Mouse (Mus musculus): ENCODE results near the gene Cbs. TPM values are rescaled to one million over a fixed set of nuclear protein-coding genes. Genes with fewer than 3 reads are reported as not detected.

Cbs gene
- total and polyA plus RNA-seq, 3 experiments, result 0.05 TPM; not detected in 2

GRCm38 (mm10) chr17:31606424-31606823 lies 30.6 kb downstream of the Cbs start:
- H3K27me3 ChIP-seq (ENCODE audit: insufficient read depth, low read length), result no peaks in the 10 kb centered on the region
- H3K4me3 ChIP-seq (ENCODE audit: low read depth, low read length), result no peak overlapping the region
- no peaks in the 10 kb centered on the region for H3K4me1 ChIP-seq (ENCODE audit: insufficient read depth, low read depth, low read length)
- TF ChIP-seq POLR2AphosphoS5 (IDR thresholded peaks at IDR 0.05; ENCODE audit: insufficient replicate concordance, low read depth, low read length) (no peak), CTCF (IDR thresholded peaks at IDR 0.05; ENCODE audit: low read depth, low read length) (no peak), TAL1 (conservative IDR thresholded peaks at IDR 0.05; ENCODE audit: low read depth, low read length) (no peak), GATA1 (IDR thresholded peaks at IDR 0.05; ENCODE audit: borderline replicate concordance, low read length) (no peak), GATA2 (IDR thresholded peaks at IDR 0.05; ENCODE audit: borderline replicate concordance, low read depth, low read length) (no peak)
- DNase-seq (ENCODE audit: low spot score), result no peak
- H3K9me3 ChIP-seq (replicated peaks), result no peaks in the 10 kb centered on the region
- peaks cover 63% of the 10 kb centered on the region for H3K36me3 ChIP-seq (replicated peaks)
- no peak for ATAC-seq (ENCODE audit: extremely low read depth, insufficient number of reproducible peaks, low FRiP score, poor library complexity, severe bottlenecking)

GRCm38 (mm10) chr17:31598593-31598992 lies 38.4 kb downstream of the Cbs start:
- Histone ChIP-seq H3K9me3 (replicated peaks) (no peaks in the 10 kb centered on the region), H3K27me3 (ENCODE audit: insufficient read depth, low read length) (no peaks in the 10 kb centered on the region), H3K36me3 (replicated peaks) (peaks cover 88% of the 10 kb centered on the region), H3K4me1 (ENCODE audit: insufficient read depth, low read depth, low read length) (no peaks in the 10 kb centered on the region; the same call in 1 of the 2 replicates), H3K4me3 (ENCODE audit: low read depth, low read length) (no peak overlapping the region)
- no peak for ATAC-seq (ENCODE audit: extremely low read depth, insufficient number of reproducible peaks, low FRiP score, poor library complexity, severe bottlenecking)
- no peak for DNase-seq (ENCODE audit: low spot score)
- TF ChIP-seq TAL1 (conservative IDR thresholded peaks at IDR 0.05; ENCODE audit: low read depth, low read length), result no peak
- no peak for TF ChIP-seq GATA2 (IDR thresholded peaks at IDR 0.05; ENCODE audit: borderline replicate concordance, low read depth, low read length)
- TF ChIP-seq CTCF (IDR thresholded peaks at IDR 0.05; ENCODE audit: low read depth, low read length), result no peak

- DNase-seq (ENCODE audit: low spot score) (no peak), ATAC-seq (ENCODE audit: extremely low read depth, insufficient number of reproducible peaks, low FRiP score, poor library complexity, severe bottlenecking) (no peak)
- Histone ChIP-seq H3K36me3 (replicated peaks) (peaks cover 88% of the 10 kb centered on the region), H3K9me3 (replicated peaks) (no peaks in the 10 kb centered on the region), H3K27me3 (ENCODE audit: insufficient read depth, low read length) (no peaks in the 10 kb centered on the region), H3K4me3 (ENCODE audit: low read depth, low read length) (no peak overlapping the region), H3K4me1 (ENCODE audit: insufficient read depth, low read depth, low read length) (no peaks in the 10 kb centered on the region; the same call in 1 of the 2 replicates)
- TF ChIP-seq CTCF (IDR thresholded peaks at IDR 0.05; ENCODE audit: low read depth, low read length), result no peak
- TF ChIP-seq TAL1 (conservative IDR thresholded peaks at IDR 0.05; ENCODE audit: low read depth, low read length), result no peak
- TF ChIP-seq GATA2 (IDR thresholded peaks at IDR 0.05; ENCODE audit: borderline replicate concordance, low read depth, low read length), result no peak
Observed at GRCm38 (mm10) chr17:31597957-31598356, 39.1 kb downstream of the Cbs start.

GRCm38 (mm10) chr17:31595077-31595476 lies 42.0 kb downstream of the Cbs start:
- H3K36me3 ChIP-seq (replicated peaks), result peaks cover 92% of the 10 kb centered on the region

GRCm38 (mm10) chr17:31594590-31594989 lies 42.4 kb downstream of the Cbs start:
- Histone ChIP-seq H3K4me3 (ENCODE audit: low read depth, low read length) (no peak overlapping the region), H3K9me3 (replicated peaks) (no peaks in the 10 kb centered on the region), H3K27me3 (ENCODE audit: insufficient read depth, low read length) (no peaks in the 10 kb centered on the region), H3K36me3 (replicated peaks) (peaks cover 89% of the 10 kb centered on the region), H3K4me1 (ENCODE audit: insufficient read depth, low read depth, low read length) (no peaks in the 10 kb centered on the region; the same call in 1 of the 2 replicates)
- DNase-seq (ENCODE audit: low spot score) (no peak), ATAC-seq (ENCODE audit: extremely low read depth, insufficient number of reproducible peaks, low FRiP score, poor library complexity, severe bottlenecking) (no peak)
- TF ChIP-seq TAL1 (conservative IDR thresholded peaks at IDR 0.05; ENCODE audit: low read depth, low read length) (no peak), POLR2AphosphoS5 (IDR thresholded peaks at IDR 0.05; ENCODE audit: insufficient replicate concordance, low read depth, low read length) (no peak), GATA1 (IDR thresholded peaks at IDR 0.05; ENCODE audit: borderline replicate concordance, low read length) (no peak), GATA2 (IDR thresholded peaks at IDR 0.05; ENCODE audit: borderline replicate concordance, low read depth, low read length) (no peak), CTCF (IDR thresholded peaks at IDR 0.05; ENCODE audit: low read depth, low read length) (no peak)

More at GRCm38 (mm10) chr17:31595077-31595476, 42.0 kb downstream of the Cbs start:
- H3K27me3 ChIP-seq (ENCODE audit: insufficient read depth, low read length), result no peaks in the 10 kb centered on the region
- DNase-seq (ENCODE audit: low spot score) (no peak), ATAC-seq (ENCODE audit: extremely low read depth, insufficient number of reproducible peaks, low FRiP score, poor library complexity, severe bottlenecking) (no peak)
- no peaks in the 10 kb centered on the region; the same call in 1 of the 2 replicates for H3K4me1 ChIP-seq (ENCODE audit: insufficient read depth, low read depth, low read length)
- no peaks in the 10 kb centered on the region for H3K9me3 ChIP-seq (replicated peaks)
- TF ChIP-seq TAL1 (conservative IDR thresholded peaks at IDR 0.05; ENCODE audit: low read depth, low read length) (no peak), GATA1 (IDR thresholded peaks at IDR 0.05; ENCODE audit: borderline replicate concordance, low read length) (no peak), CTCF (IDR thresholded peaks at IDR 0.05; ENCODE audit: low read depth, low read length) (no peak), POLR2AphosphoS5 (IDR thresholded peaks at IDR 0.05; ENCODE audit: insufficient replicate concordance, low read depth, low read length) (no peak), GATA2 (IDR thresholded peaks at IDR 0.05; ENCODE audit: borderline replicate concordance, low read depth, low read length) (no peak)
- no peak overlapping the region for H3K4me3 ChIP-seq (ENCODE audit: low read depth, low read length)

- DNase-seq (ENCODE audit: low spot score), result no peak
- no peaks in the 10 kb centered on the region for H3K9me3 ChIP-seq (replicated peaks)
- no peak overlapping the region for H3K4me3 ChIP-seq (ENCODE audit: low read depth, low read length)
- no peaks in the 10 kb centered on the region; the same call in 1 of the 2 replicates for H3K4me1 ChIP-seq (ENCODE audit: insufficient read depth, low read depth, low read length)
- no peak for TF ChIP-seq POLR2AphosphoS5 (IDR thresholded peaks at IDR 0.05; ENCODE audit: insufficient replicate concordance, low read depth, low read length)
- no peak for TF ChIP-seq GATA2 (IDR thresholded peaks at IDR 0.05; ENCODE audit: borderline replicate concordance, low read depth, low read length)
- no peak for TF ChIP-seq TAL1 (conservative IDR thresholded peaks at IDR 0.05; ENCODE audit: low read depth, low read length)
- no peak for TF ChIP-seq CTCF (IDR thresholded peaks at IDR 0.05; ENCODE audit: low read depth, low read length)
- ATAC-seq (ENCODE audit: extremely low read depth, insufficient number of reproducible peaks, low FRiP score, poor library complexity, severe bottlenecking), result no peak
- H3K36me3 ChIP-seq (replicated peaks), result peaks cover 85% of the 10 kb centered on the region
- H3K27me3 ChIP-seq (ENCODE audit: insufficient read depth, low read length), result no peaks in the 10 kb centered on the region
Observed at GRCm38 (mm10) chr17:31590846-31591245, 46.2 kb downstream of the Cbs start.

GRCm38 (mm10) chr17:31588726-31589125 lies 48.3 kb downstream of the Cbs start:
- Histone ChIP-seq H3K27me3 (ENCODE audit: insufficient read depth, low read length) (no peaks in the 10 kb centered on the region), H3K4me1 (ENCODE audit: insufficient read depth, low read depth, low read length) (peaks cover 5% of the 10 kb centered on the region; the same call in 1 of the 2 replicates), H3K9me3 (replicated peaks) (no peaks in the 10 kb centered on the region), H3K36me3 (replicated peaks) (peaks cover 85% of the 10 kb centered on the region), H3K4me3 (ENCODE audit: low read depth, low read length) (no peak overlapping the region)
- no peak for ATAC-seq (ENCODE audit: extremely low read depth, insufficient number of reproducible peaks, low FRiP score, poor library complexity, severe bottlenecking)
- no peak for DNase-seq (ENCODE audit: low spot score)
- TF ChIP-seq GATA2 (IDR thresholded peaks at IDR 0.05; ENCODE audit: borderline replicate concordance, low read depth, low read length), result no peak
- no peak for TF ChIP-seq GATA1 (IDR thresholded peaks at IDR 0.05; ENCODE audit: borderline replicate concordance, low read length)
